Mouse (Mus musculus) hindbrain, embryonic 15.5 days (tissue): ENCODE measurements around the gene Adgrb2. TPM values are rescaled to one million over a fixed set of nuclear protein-coding genes. Genes with fewer than 3 reads are reported as not detected.
A peak's percentile ranks its signal among the peaks of the same experiment; 100 is the strongest.

ENCODE experiments used
- ATAC-seq: fragments of 200-750 bp; cut with Nextera tagmentation; 2 replicates; pipeline ENCODE4 v1.8.0; 2017; ENCODE audit warnings: low read depth, moderate number of reproducible peaks, moderate TSS enrichment; ENCODE audit not compliant: low FRiP score
- H3K27ac ChIP-seq: fragments of 300-500 bp; sonication (generic); replicated peaks from 2 replicates; pipeline ENCODE4 v1.5.1; 2015; ENCODE audit warnings: mild to moderate bottlenecking, inconsistent platforms
- H3K27me3 ChIP-seq: fragments of 300-500 bp; sonication (generic); 2 replicates; pipeline ENCODE4 v1.6.1; 2015; ENCODE audit warnings: control low read depth, inconsistent platforms
- H3K36me3 ChIP-seq: fragments of 300-500 bp; sonication (generic); 2 replicates; pipeline ENCODE4 v1.6.1; 2015; ENCODE audit warnings: control low read depth, inconsistent platforms
- H3K4me1 ChIP-seq: fragments of 300-500 bp; sonication (generic); replicated peaks from 2 replicates; pipeline ENCODE4 v1.6.1; 2015; ENCODE audit warnings: control low read depth, inconsistent platforms
- H3K4me2 ChIP-seq: fragments of 300-500 bp; sonication (generic); 2 replicates; pipeline ENCODE4 v1.6.1; 2015; ENCODE audit warnings: moderate library complexity, mild to moderate bottlenecking, inconsistent platforms
- H3K4me3 ChIP-seq: fragments of 300-500 bp; sonication (generic); 2 replicates; pipeline ENCODE4 v1.5.1; 2015; ENCODE audit warnings: mild to moderate bottlenecking, inconsistent platforms
- H3K9ac ChIP-seq: fragments of 300-500 bp; sonication (generic); 2 replicates; pipeline ENCODE4 v1.6.1; 2015; ENCODE audit warnings: inconsistent platforms
- H3K9me3 ChIP-seq: fragments of 300-500 bp; sonication (generic); 2 replicates; pipeline ENCODE4 v1.6.1; 2016; ENCODE audit warnings: control low read depth, inconsistent platforms
- WGBS: fragments of 180-500 bp; shearing (Covaris S2); methylation state at CpG from one replicate; pipeline ENCODE4 v1.1.7; 2015; 5-methylcytosine and 5-hydroxymethylcytosine counted together
- polyA plus RNA-seq: library from polyadenylated mRNA; unstranded; fragments of >200 nt; fragmentation: Nextera tagmentation; extraction: Ambion mirVana; gene quantifications from 2 replicates; pipeline ENCODE4 v1.2.1, GENCODE M21; 2015

The Adgrb2 gene
- polyA plus RNA-seq, 1 experiment from 2014 or later: 17.4 TPM

- no peak overlapping the region for H3K4me2 ChIP-seq
- no peak overlapping the region for H3K9ac ChIP-seq
- H3K4me3 ChIP-seq: no peak overlapping the region
- 86% methylated on average over 11 of the region's 11 CpGs for WGBS
- no peak overlapping the region for H3K27ac ChIP-seq
- ATAC-seq: no peak
- no peaks in the 10 kb centered on the region for H3K27me3 ChIP-seq
- peaks cover 35% of the 10 kb centered on the region for H3K4me1 ChIP-seq
- H3K9me3 ChIP-seq: no peaks in the 10 kb centered on the region
- no peaks in the 10 kb centered on the region for H3K36me3 ChIP-seq
Measured at GRCm38 (mm10) chr4:130041076-130041475, 56.4 kb downstream of the Adgrb2 start.

DNA sequence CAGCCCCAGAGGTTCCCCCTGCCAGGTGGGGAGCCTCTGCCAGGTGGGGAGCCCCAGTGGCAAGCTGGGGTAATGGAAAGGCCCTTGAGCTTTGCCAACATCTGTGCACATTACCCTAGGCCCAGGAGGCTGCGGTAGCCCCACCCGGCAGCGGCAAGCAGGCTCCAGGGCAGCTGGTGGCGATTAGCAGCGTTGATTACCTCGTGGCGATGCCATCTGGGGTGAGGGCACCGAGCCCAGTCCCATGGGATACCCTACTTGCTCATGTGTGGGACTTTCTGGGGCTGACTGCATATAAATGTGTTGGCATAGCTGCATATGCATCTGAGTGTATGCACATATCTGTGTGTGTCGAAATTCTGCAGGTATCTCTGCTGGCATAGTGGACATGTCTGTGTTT lies 59.5 kb downstream of the Adgrb2 start:
- ATAC-seq: no peak
- H3K4me3 ChIP-seq: no peak overlapping the region
- H3K27ac ChIP-seq: no peak overlapping the region
- WGBS: 44% methylated on average over 9 of the region's 9 CpGs
- peaks cover 48% of the 10 kb centered on the region for H3K4me1 ChIP-seq
- no peaks in the 10 kb centered on the region for H3K9me3 ChIP-seq
- H3K36me3 ChIP-seq: no peaks in the 10 kb centered on the region
- H3K27me3 ChIP-seq: no peaks in the 10 kb centered on the region
- H3K4me2 ChIP-seq: no peak overlapping the region
- H3K9ac ChIP-seq: no peak overlapping the region

GRCm38 (mm10) chr4:130045609-130046008 lies 60.9 kb downstream of the Adgrb2 start:
- Histone ChIP-seq H3K9me3 (no peaks in the 10 kb centered on the region), H3K4me2 (no peak overlapping the region), H3K4me3 (no peak overlapping the region), H3K36me3 (no peaks in the 10 kb centered on the region), H3K4me1 (peaks cover 49% of the 10 kb centered on the region), H3K9ac (no peak overlapping the region), H3K27ac (0 out of 2 replicates have a peak overlapping the region, but pooled peaks have one; percentile 17), H3K27me3 (no peaks in the 10 kb centered on the region)
- ATAC-seq: no peak
- WGBS: 30% methylated on average over 14 of the region's 14 CpGs

GRCm38 (mm10) chr4:130047331-130048202 lies 62.9 kb downstream of the Adgrb2 start, which contains the start of gene Col16a1:
Col16a1 (plus strand) TSS chr4:130047840.
- peak; percentile 80 for ATAC-seq
- no peaks in the 10 kb centered on the region for H3K9me3 ChIP-seq
- WGBS: 3% methylated on average over 46 of the region's 46 CpGs

DNA sequence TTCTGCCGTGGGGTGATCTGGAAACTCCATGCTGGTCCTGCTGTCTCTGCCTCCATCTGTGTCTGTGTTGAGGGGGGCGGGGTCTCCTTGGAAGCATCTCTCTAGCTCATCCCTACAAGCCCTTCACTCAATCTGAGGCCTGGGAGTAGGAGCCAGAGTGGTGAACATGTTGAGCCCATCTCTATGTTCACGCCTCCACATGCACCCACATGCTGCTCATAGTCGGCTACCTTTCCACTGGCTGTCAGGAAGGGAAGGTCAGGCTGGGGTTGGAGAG lies 63.5 kb downstream of the Adgrb2 start:
- peak; percentile 17; the same call in 1 of the 2 replicates for ATAC-seq
- H3K27me3 ChIP-seq: no peaks in the 10 kb centered on the region
- H3K9ac ChIP-seq: no peak overlapping the region
- 45% methylated on average over 4 of the region's 4 CpGs for whole genome bisulfite sequencing
- peak overlapping the region; percentile 64; the same call in 1 of the 2 replicates for H3K27ac ChIP-seq
- H3K4me2 ChIP-seq: peak overlapping the region; percentile 64
- no peaks in the 10 kb centered on the region for H3K9me3 ChIP-seq
- H3K4me1 ChIP-seq: peaks cover 54% of the 10 kb centered on the region
- no peaks in the 10 kb centered on the region for H3K36me3 ChIP-seq
- H3K4me3 ChIP-seq: peak overlapping the region; percentile 33

More at GRCm38 (mm10) chr4:130047331-130048202, 62.9 kb downstream of the Adgrb2 start, which contains the start of gene Col16a1:
- H3K4me3 ChIP-seq: peak within 1 kb of the TSS; percentile 33
- H3K27me3 ChIP-seq: no peaks in the 10 kb centered on the region
- peak within 1 kb of the TSS; percentile 64 for H3K27ac ChIP-seq
- H3K4me1 ChIP-seq: peaks cover 49% of the 10 kb centered on the region
- no peaks in the 10 kb centered on the region for H3K36me3 ChIP-seq
- peak within 1 kb of the TSS; percentile 36 for H3K9ac ChIP-seq
- peak within 1 kb of the TSS; percentile 64 for H3K4me2 ChIP-seq

- no peak overlapping the region for H3K27ac ChIP-seq
- peaks cover 64% of the 10 kb centered on the region for H3K4me1 ChIP-seq
- H3K9me3 ChIP-seq: no peaks in the 10 kb centered on the region
- H3K9ac ChIP-seq: no peak overlapping the region
- ATAC-seq: no peak
- H3K36me3 ChIP-seq: no peaks in the 10 kb centered on the region
- H3K4me3 ChIP-seq: no peak overlapping the region
- WGBS: 86% methylated on average over 8 of the region's 8 CpGs
- H3K27me3 ChIP-seq: no peaks in the 10 kb centered on the region
- H3K4me2 ChIP-seq: no peak overlapping the region
Measured at GRCm38 (mm10) chr4:130050056-130050824, 65.6 kb downstream of the Adgrb2 start.

GRCm38 (mm10) chr4:130052283-130052682 lies 67.6 kb downstream of the Adgrb2 start:
- H3K9me3 ChIP-seq: no peaks in the 10 kb centered on the region
- H3K4me1 ChIP-seq: peaks cover 62% of the 10 kb centered on the region
- 0 out of 2 replicates have a peak overlapping the region, but pooled peaks have one; percentile 10 for H3K27ac ChIP-seq
- no peak for ATAC-seq
- no peaks in the 10 kb centered on the region for H3K36me3 ChIP-seq
- H3K27me3 ChIP-seq: no peaks in the 10 kb centered on the region
- H3K9ac ChIP-seq: no peak overlapping the region
- no peak overlapping the region for H3K4me3 ChIP-seq
- 85% methylated on average over 3 of the region's 3 CpGs for whole genome bisulfite sequencing
- no peak overlapping the region for H3K4me2 ChIP-seq

DNA sequence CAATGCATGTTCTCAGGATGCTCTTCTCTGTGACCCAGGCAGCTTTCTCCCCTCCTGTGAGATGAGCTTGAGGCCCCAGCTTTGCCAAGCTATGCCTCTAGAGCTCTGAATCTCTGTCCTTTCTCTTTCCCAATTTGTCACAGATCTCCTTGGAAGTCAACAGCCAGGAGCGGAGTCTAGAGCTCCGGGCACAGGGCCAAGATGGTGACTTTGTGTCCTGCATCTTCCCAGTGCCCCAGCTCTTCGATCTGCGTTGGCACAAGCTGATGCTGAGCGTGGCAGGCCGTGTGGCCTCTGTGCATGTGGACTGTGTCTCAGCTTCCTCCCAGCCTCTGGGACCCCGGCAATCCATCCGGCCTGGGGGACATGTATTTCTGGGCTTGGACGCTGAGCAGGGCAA lies 68.4 kb downstream of the Adgrb2 start:
- Histone ChIP-seq H3K27ac (0 out of 2 replicates have a peak overlapping the region, but pooled peaks have one; percentile 10), H3K27me3 (no peaks in the 10 kb centered on the region), H3K4me3 (no peak overlapping the region), H3K4me2 (no peak overlapping the region), H3K36me3 (no peaks in the 10 kb centered on the region), H3K9me3 (no peaks in the 10 kb centered on the region), H3K9ac (no peak overlapping the region), H3K4me1 (peaks cover 54% of the 10 kb centered on the region)
- no peak for ATAC-seq
- WGBS: 79% methylated on average over 9 of the region's 9 CpGs

DNA sequence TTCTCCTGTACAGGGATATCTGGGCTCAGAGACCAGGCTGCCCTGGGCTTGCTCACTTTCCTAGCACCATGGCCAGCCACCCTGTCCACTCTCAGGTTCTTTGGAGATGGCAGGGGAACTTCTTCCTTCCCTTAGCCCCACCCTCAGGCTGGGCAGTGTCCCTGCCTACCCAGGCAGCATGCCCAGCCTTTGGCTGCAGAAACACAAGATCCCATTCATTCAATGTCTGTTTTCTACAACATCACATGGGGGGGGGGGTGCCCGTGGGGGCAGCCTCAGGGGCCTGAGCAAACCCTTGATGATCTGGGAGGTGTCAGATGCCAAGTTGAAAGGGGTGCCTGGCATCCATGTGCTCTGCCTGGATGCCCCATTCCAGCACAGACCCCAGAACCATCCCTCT lies 70.1 kb downstream of the Adgrb2 start:
- H3K4me1 ChIP-seq: peaks cover 43% of the 10 kb centered on the region
- no peak overlapping the region for H3K4me2 ChIP-seq
- H3K27me3 ChIP-seq: no peaks in the 10 kb centered on the region
- H3K9ac ChIP-seq: no peak overlapping the region
- H3K27ac ChIP-seq: peak overlapping the region; percentile 53
- WGBS: 45% methylated on average over 1 of the region's 1 CpGs
- no peak overlapping the region for H3K4me3 ChIP-seq
- H3K9me3 ChIP-seq: no peaks in the 10 kb centered on the region
- no peaks in the 10 kb centered on the region for H3K36me3 ChIP-seq
- peak; percentile 68 for ATAC-seq

DNA sequence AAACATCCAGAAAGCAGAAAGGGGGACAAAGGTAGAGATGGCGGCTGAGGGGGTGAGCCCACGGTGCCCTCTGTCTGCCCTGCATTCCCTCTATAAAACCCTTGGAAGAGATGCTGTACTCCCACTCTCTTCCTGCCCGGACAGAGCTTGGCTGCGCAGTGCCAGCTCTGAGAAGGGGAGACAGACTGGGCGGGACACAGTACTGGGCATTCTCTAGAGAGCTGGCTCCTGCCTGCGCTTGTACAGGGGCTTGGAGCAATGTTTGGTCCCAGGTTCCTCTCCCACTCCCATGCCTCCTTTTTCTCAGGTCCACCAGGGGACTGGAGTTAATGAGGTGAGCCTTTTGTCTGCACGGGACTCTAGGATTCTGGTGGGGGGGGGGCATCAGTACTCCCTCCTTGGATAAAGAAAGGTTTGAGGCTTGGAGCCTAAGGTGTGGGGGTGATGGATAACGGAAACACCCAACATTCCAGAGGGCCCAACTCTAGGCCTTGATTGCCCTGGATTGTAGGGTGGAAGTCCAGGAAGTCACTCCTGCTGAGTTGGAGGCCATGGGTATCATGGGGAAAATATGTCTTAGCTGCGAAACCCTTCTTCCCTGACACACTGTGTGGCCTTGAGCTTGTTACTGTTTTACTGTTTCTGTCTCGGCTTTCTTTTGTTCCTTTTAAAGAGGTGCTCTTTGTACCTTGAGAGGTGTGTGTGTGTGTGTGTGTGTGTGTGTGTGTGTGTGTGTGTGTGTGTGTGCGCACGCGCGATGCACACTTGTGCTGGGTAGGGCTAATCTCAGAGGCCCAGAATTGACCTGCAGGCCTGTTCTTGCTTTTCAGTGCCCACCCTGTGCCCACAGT lies 70.7 kb downstream of the Adgrb2 start:
- peak; percentile 59 for ATAC-seq
- H3K4me2 ChIP-seq: no peak overlapping the region
- peaks cover 38% of the 10 kb centered on the region for H3K4me1 ChIP-seq
- peak overlapping the region; percentile 53 for H3K27ac ChIP-seq
- WGBS: 75% methylated on average over 14 of the region's 14 CpGs
- H3K27me3 ChIP-seq: no peaks in the 10 kb centered on the region
- H3K9ac ChIP-seq: no peak overlapping the region
- no peak overlapping the region for H3K4me3 ChIP-seq
- no peaks in the 10 kb centered on the region for H3K36me3 ChIP-seq
- H3K9me3 ChIP-seq: no peaks in the 10 kb centered on the region

DNA sequence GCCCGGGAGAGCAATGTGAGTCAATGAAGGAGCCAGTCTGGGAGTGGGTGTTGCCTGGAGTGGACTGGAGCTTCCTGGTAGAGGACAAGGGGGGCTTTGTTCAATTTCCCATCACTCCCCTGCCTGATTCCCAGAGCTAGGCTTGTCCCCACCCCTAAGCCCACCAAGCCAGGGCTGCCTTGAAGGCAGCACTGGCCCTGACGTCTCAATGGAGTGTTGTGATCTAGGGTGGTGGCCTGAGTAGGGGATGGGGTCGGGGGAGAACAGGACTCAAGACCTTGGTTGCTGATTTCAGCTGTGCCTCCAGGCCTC lies 71.3 kb downstream of the Adgrb2 start:
- WGBS: 57% methylated on average over 3 of the region's 3 CpGs
- Histone ChIP-seq H3K9me3 (no peaks in the 10 kb centered on the region), H3K9ac (no peak overlapping the region), H3K4me3 (no peak overlapping the region), H3K27me3 (no peaks in the 10 kb centered on the region), H3K4me1 (peaks cover 36% of the 10 kb centered on the region), H3K4me2 (no peak overlapping the region), H3K36me3 (no peaks in the 10 kb centered on the region), H3K27ac (peak overlapping the region; percentile 53)
- ATAC-seq: peak; percentile 37; the same call in 1 of the 2 replicates
